16 mouse cellular contexts compared by ENCODE assay signal in the genomic region with DNA sequence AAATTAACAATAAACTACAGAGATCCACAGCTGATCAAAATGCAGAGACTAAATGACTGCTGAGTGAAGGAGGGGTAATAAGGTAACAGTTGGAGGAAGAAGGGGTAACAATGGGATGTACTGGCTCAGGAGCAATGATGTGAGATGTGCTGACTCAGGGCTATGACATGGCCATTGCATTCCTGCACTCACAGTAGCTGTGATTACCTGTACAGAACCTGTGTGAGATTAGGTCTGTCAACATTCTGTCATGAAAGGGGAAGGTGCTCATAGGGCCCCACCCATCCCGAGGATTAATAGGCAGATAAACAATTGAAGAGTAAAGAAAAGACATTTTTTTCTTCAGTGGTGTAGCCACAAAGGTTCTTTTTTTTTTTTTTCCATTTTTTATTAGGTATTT.
"Had no signal": no experiment of that assay in that cellular context is flagged by ENCODE, and none has a peak within 500 bp of the region (broad histone marks: within the 10 kb centered on the region; RNA-seq: fewer than 3 reads in every experiment).

No protein-coding gene starts in this region.

- H3K9ac ChIP-seq: liver, embryonic 13.5 days; liver, embryonic 15.5 days; lung, embryonic 14.5 days; midbrain, embryonic 12.5 days; neural tube, embryonic 12.5 days had no signal

- ATAC-seq: midbrain, embryonic 16.5 days had no signal

- H3K9me3 ChIP-seq: liver, embryonic 13.5 days; liver, embryonic 15.5 days; midbrain, embryonic 10.5 days; midbrain, embryonic 12.5 days; neural tube, embryonic 12.5 days had no signal

- H3K27me3 ChIP-seq: liver, embryonic 13.5 days; liver, embryonic 15.5 days; midbrain, embryonic 12.5 days; neural tube, embryonic 12.5 days had no signal

- H3K27ac ChIP-seq: liver, embryonic 13.5 days; liver, embryonic 15.5 days; midbrain, embryonic 10.5 days; midbrain, embryonic 12.5 days; neural tube, embryonic 12.5 days had no signal

- DNase-seq: liver, embryonic 13.5 days; lung, adult 18-20 months; lung, embryonic 14.5 days; lung, postnatal 10 days; lung, postnatal 4 days; midbrain, embryonic 14.5 days; right cerebral cortex, postnatal 14 days; spleen, adult 18-20 months; thymus, adult 2 months; thymus, postnatal 14 days; thymus, postnatal 36 days had no signal

- H3K4me1 ChIP-seq: liver, embryonic 13.5 days; liver, embryonic 15.5 days; midbrain, embryonic 10.5 days; midbrain, embryonic 12.5 days; neural tube, embryonic 12.5 days had no signal

- H3K4me2 ChIP-seq: liver, embryonic 13.5 days; liver, embryonic 15.5 days; lung, embryonic 14.5 days; midbrain, embryonic 12.5 days; neural tube, embryonic 12.5 days had no signal

- H3K4me3 ChIP-seq: liver, embryonic 13.5 days; liver, embryonic 15.5 days; midbrain, embryonic 10.5 days; midbrain, embryonic 12.5 days; neural tube, embryonic 12.5 days had no signal
